Mouse (Mus musculus) hematopoietic stem cell, adult 5-6 weeks (primary cell): Measurements from ENCODE around the gene Tnfrsf1a. TPM values are rescaled to one million over a fixed set of nuclear protein-coding genes. Genes with fewer than 3 reads are reported as not detected.

ENCODE experiments used
- ATAC-seq, 2 experiments: fragments of 125-278 bp in 1 of 2; replicated peaks in 1 of 2; 2 replicates each; pipeline ENCODE4 v1.8.0; 2016 to 2017; ENCODE audit warnings: inconsistent platforms in 2 of 2, mild to moderate bottlenecking in 2 of 2, moderate number of reproducible peaks in 2 of 2, low read depth in 1 of 2, moderate TSS enrichment in 1 of 2; ENCODE audit not compliant: low FRiP score in 2 of 2, poor library complexity in 2 of 2, severe bottlenecking in 2 of 2, insufficient read depth in 1 of 2, low TSS enrichment in 1 of 2
- total RNA-seq: library from RNA; stranded (forward); fragments of 172-1452, 232-1000 nt; gene quantifications from 2 replicates; pipeline ENCODE4 v1.2.3, GENCODE M21; 2017

The Tnfrsf1a gene
- total RNA-seq, 1 experiment from 2014 or later: 27.6 TPM

DNA sequence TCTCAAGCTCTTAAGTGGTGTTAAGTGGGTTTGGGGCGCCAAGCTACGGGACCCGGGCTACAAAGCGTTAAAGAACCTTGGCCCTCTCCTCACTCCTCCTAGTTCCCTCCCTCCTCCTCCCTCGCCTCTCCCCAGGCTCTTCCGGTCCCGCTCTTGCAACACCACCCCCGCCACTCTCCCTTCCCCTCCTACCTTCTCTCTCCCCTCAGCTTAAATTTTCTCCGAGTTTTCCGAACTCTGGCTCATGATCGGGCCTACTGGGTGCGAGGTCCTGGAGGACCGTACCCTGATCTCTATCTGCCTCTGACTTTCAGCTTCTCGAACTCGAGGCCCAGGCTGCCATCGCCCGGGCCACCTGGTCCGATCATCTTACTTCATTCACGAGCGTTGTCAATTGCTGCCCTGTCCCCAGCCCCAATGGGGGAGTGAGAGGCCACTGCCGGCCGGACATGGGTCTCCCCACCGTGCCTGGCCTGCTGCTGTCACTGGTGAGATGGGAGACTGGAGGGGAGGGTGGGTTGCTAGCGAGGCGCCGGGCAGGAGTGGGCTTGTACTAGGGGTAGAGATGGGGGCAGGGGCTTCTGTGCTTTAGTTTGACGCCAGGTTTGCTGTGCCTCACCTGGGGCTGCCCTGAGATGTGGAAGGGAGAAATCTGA lies 541 bp downstream of the Tnfrsf1a start:
- peak; percentile 78 to 84 for ATAC-seq

DNA sequence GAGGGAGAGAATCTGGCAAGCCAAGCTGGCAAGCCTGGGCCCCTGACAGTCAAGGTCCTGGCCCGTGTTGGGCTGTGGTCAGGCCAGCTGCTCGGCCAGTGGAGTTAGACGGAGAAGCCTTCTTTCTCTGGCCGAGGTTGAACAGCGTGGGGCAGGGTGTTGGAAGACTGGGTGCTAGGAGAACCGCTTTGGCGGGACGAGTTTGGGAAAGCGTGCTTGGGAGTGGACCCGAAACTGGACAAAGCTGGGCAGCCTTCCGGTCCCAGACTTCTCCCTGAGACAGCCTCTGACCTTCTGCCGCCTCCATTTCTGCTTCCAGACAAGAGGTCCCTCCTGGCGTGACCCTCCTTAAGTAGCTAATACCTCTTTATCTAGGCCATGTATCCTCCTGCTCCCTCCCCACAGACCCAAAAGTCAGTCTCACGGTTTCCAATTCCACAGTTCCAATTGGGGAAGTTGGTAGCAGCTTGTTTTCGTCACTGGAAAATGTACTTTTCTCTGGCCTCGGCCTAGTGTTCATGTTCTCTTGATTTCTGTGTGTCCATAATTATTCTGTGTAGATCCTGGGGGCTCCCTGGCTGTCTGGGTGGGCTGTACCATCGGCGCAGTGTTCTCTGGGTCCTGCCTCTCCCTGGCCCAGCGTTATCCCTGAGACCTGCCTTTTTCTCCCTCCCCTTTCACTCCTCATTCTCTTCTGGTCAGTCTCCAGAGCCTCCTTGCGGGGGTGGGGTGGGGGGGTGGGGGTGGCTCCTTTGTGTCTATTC lies 1.3 kb downstream of the Tnfrsf1a start:
- ATAC-seq: peak in 1 of 2 experiments; percentile 22; a peak in 1 of 4 replicates

DNA sequence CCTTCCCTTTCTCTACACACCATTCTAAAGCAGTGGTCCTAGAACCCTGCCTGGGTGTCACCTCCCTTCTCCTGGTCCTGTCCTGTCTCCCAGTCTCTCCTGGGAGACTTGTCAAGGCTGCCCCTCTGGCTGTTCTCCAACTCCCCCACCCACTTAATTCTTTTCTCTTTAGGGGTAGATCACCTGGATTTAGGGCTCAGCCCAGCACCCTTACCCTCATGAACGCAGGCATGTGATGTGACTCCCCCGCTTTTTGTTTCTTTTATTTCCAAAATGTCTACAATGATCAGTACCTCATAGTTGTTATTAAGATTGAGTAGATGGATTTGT lies 1.8 kb downstream of the Tnfrsf1a start:
- no peak for ATAC-seq

DNA sequence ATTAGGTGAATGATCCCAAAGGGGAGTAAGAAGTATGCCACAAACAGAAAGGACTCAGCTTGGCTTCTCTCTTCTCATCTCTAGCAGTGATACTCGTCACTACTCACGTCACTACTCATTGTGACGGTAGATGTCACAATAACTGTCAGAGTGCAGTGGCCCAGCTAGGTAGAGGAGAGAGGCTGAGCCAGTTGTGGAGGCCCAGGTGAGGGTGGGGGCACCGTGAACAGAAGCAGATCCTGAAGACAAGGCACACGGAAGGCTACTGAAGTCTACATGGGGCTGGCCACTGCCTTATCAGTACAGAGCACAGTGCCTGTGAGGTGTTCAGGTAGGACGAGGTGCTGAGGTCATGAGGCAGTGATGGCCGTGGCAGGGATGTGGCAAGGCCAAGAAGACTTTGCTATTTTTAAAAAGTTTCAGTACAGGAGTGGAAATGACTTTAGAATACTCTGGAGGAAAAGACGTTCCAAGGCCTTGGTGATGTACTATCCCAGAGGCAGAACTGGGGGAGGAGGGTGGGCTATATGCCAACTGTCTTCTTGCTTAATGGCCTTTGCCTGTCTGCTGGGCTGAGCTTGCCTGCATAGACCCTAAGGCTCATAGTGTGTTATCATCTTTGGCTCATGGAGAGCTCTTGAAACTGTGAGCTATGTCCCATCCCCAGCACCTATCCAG lies 2.3 kb downstream of the Tnfrsf1a start:
- no peak; a peak in 1 of 4 replicates for ATAC-seq

DNA sequence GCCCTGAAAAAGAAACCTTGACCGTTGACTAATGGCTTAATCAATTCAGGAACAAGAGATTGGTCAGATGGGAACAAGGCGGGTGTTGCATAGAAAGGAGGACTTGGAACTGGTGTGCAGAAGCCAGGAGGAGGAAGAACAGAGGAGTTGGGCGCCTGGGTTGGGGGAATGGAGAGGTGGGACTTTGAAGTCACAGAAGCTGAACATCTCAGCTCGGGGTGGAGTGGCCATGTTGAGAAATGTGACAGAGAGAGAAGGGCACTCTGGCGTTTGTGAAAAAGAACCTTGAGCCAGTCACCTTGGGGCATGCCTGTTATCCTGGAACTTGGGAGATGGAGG lies 2.9 kb downstream of the Tnfrsf1a start:
- no peak for ATAC-seq

DNA sequence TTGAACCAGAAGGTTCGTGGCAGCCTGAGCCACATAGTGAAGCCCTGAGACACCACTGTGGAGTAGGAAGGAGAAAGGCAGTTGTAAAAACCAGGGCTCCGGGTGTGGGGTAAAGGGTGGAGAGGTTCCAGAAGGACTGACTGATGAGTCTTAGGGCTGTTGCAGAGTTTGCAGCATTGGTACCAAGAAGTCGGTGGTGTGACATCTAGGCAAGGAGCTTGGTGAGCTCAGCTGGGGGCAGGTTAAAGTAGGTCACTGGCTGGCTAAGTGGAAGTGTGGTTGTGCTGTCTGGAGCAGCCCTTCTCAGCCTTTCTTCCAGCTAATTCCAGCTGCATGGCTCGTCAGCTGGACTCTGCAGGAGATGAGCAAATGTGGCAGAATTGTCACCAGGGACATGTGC lies 3.6 kb downstream of the Tnfrsf1a start:
- no peak for ATAC-seq

DNA sequence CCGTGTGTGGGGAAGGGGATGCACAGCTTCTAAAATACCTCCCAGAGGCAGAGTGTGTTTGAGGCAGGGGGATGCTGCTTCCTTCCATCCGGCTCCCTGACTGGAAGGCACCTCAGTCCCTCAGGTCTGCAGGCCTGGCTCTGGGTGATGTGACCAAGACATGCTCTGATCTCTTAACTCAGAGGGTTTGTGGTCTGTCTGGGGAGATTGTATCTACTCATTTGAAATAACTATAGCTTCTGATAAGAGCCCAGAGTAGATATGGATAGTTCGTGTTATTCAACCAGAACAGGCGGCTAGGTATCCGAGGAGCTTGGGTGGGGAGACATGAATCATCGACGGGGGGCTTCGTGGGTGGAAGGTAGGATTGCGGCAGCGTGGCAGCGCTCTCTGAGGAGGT lies 4.1 kb downstream of the Tnfrsf1a start:
- no peak for ATAC-seq

DNA sequence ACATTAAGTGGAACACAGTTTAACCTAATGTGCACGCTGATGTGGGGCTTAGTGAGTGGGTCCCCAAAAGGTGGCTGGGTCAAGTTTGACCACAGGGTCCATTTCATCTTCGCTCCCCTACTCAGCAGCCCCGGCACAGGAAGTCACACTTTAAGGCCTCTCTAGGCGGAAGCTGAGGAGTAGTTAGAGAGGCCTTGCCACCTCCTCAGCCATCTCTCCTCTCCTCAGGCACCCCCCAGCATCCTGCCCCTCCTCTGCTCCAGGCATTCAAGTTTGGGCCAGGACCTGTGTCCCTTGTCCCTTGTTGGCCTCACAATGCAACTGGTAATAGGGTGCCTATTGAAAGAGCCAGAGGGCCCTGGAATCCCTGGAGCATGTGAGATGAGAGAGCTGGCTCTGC lies 4.5 kb downstream of the Tnfrsf1a start:
- ATAC-seq: no peak

DNA sequence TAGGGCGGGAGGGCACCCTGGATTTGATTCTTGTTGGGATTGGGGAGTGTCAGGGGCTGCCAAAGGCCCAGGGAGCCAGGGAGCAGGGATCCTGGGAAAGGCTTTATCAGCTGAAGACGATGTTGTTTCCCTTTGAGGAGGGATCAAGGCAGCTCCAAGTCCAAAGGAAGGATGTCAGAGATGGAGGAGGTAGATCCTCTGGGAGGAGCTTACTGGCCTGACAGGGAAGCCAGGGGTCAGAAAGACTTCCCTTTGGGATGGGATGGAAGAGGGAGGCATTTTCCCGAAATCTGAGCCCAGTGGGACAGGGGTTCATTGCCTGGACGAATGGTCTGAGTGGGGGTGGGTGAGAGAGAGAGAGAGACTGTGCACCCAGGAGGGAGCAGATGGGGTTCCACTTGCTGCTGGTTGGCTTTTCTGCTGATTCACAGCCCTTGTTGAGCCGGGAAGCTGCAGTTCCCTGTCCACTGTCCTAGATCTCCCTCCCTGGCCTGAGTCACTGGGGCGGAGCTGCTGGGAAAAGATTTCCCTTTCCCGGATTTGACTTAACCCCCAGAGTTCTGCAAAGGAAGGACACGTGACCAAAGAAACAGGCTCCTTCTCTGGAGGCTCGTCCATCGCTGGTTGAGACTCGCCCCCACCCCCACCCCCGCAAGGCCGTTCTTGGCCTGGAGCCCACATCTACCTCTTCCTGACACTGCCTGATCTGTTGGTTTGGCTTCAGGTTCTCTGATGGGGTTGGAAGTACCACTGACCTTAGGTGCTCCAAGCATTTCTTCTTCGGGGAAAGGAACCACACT lies 5.4 kb downstream of the Tnfrsf1a start:
- ATAC-seq: 0 out of 4 replicates have a peak, but pooled peaks of 1 of the 2 experiments have one; percentile 8

DNA sequence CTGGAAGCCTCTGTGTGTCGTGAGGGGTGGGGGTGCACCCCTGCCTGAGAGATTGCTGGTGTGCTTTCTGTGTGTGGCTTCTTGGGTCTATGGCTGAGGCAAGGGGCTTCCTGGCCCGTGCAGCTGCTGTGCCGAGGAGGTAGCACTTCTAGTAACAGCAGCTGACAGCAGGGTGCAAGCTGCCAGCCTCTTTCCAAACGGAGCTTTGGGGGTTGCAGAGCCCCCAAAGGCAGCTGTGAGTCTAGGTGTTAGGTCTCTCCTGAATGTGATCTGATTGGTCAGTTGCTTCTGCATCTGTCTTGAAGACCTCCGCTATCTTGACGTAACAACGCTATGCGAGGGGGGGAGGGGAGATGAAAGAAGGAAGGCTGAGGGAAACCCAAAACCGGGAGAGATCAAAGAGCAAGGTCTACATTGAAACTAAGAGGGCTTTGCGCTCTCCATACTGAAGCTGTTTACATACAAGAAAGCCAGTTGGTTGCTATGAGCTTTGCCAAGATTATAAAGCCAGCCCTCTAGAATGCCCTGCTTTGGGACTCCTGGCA lies 6.1 kb downstream of the Tnfrsf1a start:
- ATAC-seq: 0 out of 4 replicates have a peak, but pooled peaks of 1 of the 2 experiments have one; percentile 43

DNA sequence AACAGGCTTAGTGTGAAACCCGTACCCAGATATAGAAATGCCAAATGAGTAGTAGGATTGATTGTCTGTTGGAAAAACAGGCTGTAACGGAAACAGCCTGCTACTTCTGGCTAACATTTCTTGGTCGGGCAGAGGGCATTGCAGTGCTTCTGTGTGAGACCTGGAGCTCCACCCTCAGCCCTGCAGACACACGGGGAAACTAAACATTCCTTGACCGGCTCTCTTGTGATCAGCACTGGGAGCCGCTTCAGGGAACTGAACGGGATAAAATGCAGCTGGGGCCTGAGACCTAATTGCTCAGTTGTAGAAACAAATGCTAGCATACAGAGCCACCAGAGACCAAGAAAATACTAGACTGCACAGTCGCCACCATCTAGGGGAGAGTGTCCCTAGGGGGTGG lies 7.1 kb downstream of the Tnfrsf1a start:
- no peak for ATAC-seq

DNA sequence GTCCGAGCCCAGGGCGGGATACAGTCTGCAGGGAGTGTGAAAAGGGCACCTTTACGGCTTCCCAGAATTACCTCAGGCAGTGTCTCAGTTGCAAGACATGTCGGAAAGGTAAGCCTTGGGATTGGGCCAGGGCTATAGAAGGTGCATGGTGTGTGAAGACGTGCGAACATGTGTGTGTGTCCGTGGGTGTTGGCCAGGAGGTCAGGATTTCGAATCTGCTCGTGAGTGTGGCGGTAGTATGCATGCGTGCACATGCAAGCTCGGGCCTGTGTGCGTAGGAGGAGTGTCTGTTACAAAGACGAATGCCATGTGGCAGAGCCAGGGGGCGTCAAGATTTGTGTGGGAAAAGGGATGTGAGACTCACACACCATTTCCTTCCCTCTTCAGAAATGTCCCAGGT lies 8.2 kb downstream of the Tnfrsf1a start:
- no peak for ATAC-seq

DNA sequence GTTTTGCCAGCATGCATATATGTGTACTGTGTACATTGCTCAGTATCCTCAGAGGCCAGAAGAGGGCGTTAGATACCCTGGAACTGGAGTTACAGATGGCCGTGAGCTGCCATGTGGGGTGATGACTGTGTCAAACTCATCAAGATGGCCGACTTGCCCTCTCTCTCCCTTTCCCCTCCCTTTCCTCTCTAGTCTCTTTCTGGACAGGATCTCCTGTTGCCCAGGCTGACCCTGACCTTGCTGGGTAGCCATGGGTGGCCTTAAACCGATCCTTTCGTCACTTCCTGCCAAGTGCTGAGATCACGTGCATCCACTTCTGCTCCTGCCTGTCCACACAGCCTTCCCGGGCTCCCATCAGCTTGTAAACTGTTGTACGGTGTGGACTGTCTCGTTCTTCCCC lies 10.8 kb downstream of the Tnfrsf1a start:
- ATAC-seq: no peak; a peak in 1 of 4 replicates

DNA sequence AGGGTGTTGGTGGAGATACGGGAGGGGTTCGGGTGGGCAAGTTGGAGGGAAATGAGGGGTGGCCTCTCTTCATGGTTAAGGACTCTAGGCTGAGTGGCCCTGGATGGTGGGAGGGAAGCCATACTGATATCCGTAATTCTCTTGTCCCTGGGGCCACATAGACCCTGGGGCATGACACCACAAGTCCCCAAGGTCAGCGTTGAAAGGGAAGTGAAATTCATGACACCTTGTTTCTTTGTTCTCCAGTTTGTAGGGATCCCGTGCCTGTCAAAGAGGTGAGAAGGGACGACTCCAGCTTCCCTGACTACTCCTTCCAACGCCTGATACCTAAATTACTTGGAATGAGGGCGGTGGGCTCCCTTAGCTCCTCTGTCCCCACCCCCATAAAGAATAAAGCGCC lies 11.7 kb downstream of the Tnfrsf1a start:
- no peak for ATAC-seq

DNA sequence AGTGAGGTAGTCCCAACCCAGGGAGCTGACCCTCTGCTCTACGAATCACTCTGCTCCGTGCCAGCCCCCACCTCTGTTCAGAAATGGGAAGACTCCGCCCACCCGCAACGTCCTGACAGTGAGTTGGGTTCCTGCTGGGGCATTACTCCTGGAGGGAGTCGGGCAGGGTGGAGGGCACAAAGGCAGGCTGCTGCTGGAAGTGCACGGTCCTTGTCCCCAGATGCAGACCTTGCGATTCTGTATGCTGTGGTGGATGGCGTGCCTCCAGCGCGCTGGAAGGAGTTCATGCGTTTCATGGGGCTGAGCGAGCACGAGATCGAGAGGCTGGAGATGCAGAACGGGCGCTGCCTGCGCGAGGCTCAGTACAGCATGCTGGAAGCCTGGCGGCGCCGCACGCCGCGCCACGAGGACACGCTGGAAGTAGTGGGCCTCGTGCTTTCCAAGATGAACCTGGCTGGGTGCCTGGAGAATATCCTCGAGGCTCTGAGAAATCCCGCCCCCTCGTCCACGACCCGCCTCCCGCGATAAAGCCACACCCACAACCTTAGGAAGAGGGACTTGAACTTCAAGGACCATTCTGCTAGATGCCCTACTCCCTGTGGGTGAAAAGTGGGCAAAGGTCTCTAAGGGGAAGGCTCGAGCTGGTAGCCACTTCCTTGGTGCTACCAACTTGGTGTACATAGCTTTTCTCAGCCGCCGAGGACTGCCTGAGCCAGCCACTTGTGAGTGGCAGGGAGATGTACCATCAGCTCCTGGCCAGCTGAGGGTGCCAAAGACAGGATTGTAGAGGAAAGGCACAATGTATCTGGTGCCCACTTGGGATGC lies 12.5 kb downstream of the Tnfrsf1a start:
- ATAC-seq: 0 out of 4 replicates have a peak, but pooled peaks of 1 of the 2 experiments have one; percentile 32

DNA sequence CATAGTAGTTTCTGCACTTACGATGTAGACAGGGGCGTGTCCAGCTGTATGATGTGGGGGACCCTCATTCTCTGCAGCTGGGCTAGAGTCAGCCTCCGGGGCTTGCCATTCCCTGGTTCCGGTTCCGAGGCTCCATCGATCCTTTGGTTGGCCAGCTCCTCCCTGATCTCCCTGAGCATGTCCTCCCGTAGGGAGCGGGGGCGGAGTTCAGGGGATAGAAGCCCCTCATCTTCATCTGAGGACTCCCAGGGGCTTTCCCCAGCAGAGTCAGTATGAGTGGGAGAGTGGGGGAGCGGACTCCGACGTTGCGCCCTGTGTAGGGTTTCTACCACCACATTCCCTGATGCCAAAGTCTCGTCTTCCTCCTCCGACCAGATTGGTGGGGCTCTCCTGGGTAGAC lies 13.9 kb downstream of the Tnfrsf1a start:
- ATAC-seq: no peak
